Mouse (Mus musculus) urinary bladder, postnatal 0 days (tissue): ENCODE measurements around the gene Zdhhc22. TPM values are rescaled to one million over a fixed set of nuclear protein-coding genes. Genes with fewer than 3 reads are reported as not detected.

Experiments used
- microRNA-seq: library from miRNA; unstranded; fragments of <30 nt; microRNA quantifications from one replicate; pipeline ENCODE4, GENCODE M21; 2016
- polyA plus RNA-seq: library from polyadenylated mRNA; unstranded; fragments of >200 nt; fragmentation: Nextera tagmentation; extraction: Ambion mirVana; gene quantifications from 2 replicates; pipeline ENCODE4 v1.2.1, GENCODE M21; 2015

The Zdhhc22 gene
- not detected in 2 replicates for polyA plus RNA-seq

GRCm38 (mm10) chr12:86989890-86990754 lies at the start of gene Zdhhc22:
Zdhhc22 (minus strand) TSS chr12:86990430.

GRCm38 (mm10) chr12:87021040-87021439 lies 30.8 kb upstream of the Zdhhc22 start, which contains the start of gene Tmem63c:
Tmem63c (plus strand) TSS chr12:87021340.

GRCm38 (mm10) chr12:86946862-86947574 lies 43.2 kb downstream of the Zdhhc22 start, which contains the start of gene Cipc:
Cipc (plus strand) TSS chr12:86947043.

Small RNAs within 50 kb of the gene (microRNA-seq; reads per million reads assigned to microRNA genes)
- not detected for gene Gm25847

Other genes with a start within 250 kb of the Zdhhc22 start
- 36.8 and 38.6 TPM in 2 replicates for gene Irf2bpl, start 105.6 kb downstream of the Zdhhc22 start, polyA plus RNA-seq
- 16.0 and 17.0 TPM in 2 replicates for gene Cipc, start 43.4 kb downstream of the Zdhhc22 start, polyA plus RNA-seq
- not detected in 2 replicates for gene Tmem63c, start 30.9 kb upstream of the Zdhhc22 start, polyA plus RNA-seq
- 6.4 and 6.7 TPM in 2 replicates for gene Ngb, start 112.1 kb upstream of the Zdhhc22 start, polyA plus RNA-seq
- gene Gstz1, start 156.7 kb upstream of the Zdhhc22 start, polyA plus RNA-seq = 26.6 and 27.0 TPM in 2 replicates
- 7.4 and 10.0 TPM in 2 replicates for gene Pomt2, start 157.5 kb upstream of the Zdhhc22 start, polyA plus RNA-seq
- gene Samd15, start 209.3 kb upstream of the Zdhhc22 start, polyA plus RNA-seq = 0.59 and 1.0 TPM in 2 replicates
- gene Tmed8, start 210.0 kb upstream of the Zdhhc22 start, polyA plus RNA-seq = 1.4 TPM in 2 replicates
- not detected in 2 replicates for gene Noxred1, start 248.3 kb upstream of the Zdhhc22 start, polyA plus RNA-seq